Mouse (Mus musculus) brain, embryonic 14.5 days (tissue): ENCODE data around the gene Ppp1ca. TPM values are rescaled to one million over a fixed set of nuclear protein-coding genes. Genes with fewer than 3 reads are reported as not detected.

Experiments used
- DNase-seq: peaks from one replicate; pipeline ENCODE4 v3.0.0-alpha.2; 2011; ENCODE audit warnings: low read depth
- CTCF ChIP-seq: fragments of 200-500 bp; IDR thresholded peaks from 2 replicates; pipeline ENCODE4 v1.5.1; 2012; ENCODE audit warnings: inconsistent platforms, mild to moderate bottlenecking, moderate library complexity, borderline replicate concordance; ENCODE audit not compliant: insufficient read depth, insufficient read length; ENCODE audit errors: extremely low read depth
- POLR2A ChIP-seq: fragments of 200-500 bp; IDR thresholded peaks from 2 replicates; pipeline ENCODE4 v1.6.1; 2012; ENCODE audit warnings: mild to moderate bottlenecking, inconsistent platforms, borderline replicate concordance; ENCODE audit not compliant: poor library complexity, insufficient read depth, insufficient read length, severe bottlenecking; ENCODE audit errors: extremely low read depth
- polyA plus RNA-seq: library from polyadenylated mRNA; depleted of rRNA; stranded (reverse); fragments of >200 nt; gene quantifications from 2 replicates; pipeline ENCODE4 v1.2.3, GENCODE M21; 2012

Gene Ppp1ca
- polyA plus RNA-seq, 1 experiment = 426 TPM

DNA sequence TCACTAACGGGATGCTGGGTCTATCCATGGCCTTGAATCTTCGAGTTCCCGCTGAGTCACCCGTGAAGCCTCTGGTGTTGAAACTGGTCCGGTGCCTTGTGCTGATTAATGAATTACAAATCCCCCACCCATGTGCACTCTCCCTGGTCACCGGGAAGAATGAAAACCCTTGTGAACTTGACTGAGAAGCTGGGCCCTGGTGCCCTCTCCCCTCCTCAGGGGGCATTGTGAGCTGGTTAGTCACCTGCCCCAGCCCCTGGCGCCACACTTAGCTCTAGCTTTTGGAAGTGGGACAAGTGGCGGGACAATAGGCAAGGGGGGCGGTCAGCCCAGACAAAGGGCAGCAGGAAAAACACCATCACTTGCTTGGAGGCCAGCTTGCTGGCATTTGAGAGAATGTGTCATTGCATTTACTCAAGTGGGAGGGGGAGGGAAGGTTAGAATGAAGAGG, 21.7 kb downstream of the Ppp1ca start:
- TF ChIP-seq POLR2A (no peak), CTCF (no peak)
- DNase-seq = no peak

DNA sequence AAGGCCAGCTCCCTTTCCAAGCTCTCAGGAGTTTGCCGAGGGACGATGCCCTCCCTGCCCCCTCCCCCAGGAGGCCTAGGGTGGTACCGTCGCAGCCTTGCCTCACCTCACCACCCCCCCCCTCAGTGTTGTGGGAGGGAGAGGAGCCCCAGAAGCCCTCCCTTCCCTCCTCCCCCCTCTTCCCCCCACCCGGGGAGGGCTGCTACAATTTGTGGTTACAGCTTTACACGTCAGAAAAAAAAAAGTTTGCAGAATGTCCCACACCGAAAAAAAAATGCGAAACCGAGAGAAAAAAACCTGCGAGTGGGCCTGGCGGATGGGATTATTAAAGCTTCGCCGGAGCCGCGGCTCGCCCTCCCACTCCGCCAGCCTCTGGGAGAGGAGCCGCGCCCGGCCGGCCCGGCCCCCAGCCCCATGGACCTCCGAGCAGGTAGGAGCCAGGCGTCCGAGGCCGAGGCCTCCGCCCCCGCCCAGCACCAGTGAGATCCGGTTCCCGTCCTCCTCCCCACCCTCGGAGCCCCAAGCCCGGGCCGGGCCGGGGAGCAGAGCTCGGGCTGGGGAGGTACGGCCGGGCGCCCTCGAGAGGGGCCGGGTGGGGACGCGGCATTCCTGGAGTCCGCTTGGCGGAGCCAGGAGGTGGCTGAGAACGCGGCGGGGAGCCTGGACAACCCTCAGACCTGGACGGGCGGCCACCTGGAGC, 22.4 kb downstream of the Ppp1ca start, which contains the start of the genes Clcf1 and AC109138.7:
TSS of gene Clcf1 (plus strand) at position 168 of the 700 bp plus-strand sequence.
TSS of gene AC109138.7 (plus strand) at position 287 of the 700 bp plus-strand sequence.
- DNase-seq = no peak

DNA sequence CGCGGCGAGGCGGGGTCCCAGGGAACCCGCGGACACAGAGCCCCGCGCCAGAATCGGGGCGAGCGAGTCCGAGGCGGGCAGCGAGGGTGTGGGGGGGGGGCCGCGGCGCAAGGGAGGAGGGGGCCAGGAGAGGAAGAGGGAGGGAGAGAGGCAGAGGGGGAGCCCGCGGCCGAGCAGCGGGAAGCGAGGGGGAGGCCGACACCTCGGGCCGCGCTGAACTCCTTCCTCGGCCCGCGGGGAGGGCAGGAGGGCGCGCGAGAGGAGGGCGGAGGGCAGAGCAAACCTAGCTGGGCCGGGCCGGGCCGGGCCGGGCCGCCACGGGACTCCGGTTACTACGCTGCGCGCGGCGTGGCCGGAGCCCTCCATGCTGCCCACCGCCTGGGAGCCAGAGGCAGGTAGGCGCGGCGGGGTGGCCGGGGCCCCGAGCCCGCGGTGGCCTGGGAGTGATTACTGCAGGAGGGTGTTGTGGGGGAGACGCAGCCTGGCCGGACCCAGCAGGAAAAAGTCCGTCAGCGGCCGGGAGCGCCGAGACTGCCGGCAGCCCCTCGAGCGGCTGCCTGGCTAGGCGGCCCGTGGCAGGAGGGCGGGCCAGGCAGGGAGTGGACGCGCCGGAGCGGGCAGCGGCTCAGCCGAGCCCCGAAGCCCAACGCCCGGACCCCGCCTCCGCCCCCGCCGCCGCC, 23.0 kb downstream of the Ppp1ca start:
- TF ChIP-seq POLR2A = no peak
- no peak for TF ChIP-seq CTCF
- DNase-seq = no peak

More for the DNA sequence above, 22.4 kb downstream of the Ppp1ca start, which contains the start of the genes Clcf1 and AC109138.7:
- TF ChIP-seq POLR2A (no peak), CTCF (no peak)

DNA sequence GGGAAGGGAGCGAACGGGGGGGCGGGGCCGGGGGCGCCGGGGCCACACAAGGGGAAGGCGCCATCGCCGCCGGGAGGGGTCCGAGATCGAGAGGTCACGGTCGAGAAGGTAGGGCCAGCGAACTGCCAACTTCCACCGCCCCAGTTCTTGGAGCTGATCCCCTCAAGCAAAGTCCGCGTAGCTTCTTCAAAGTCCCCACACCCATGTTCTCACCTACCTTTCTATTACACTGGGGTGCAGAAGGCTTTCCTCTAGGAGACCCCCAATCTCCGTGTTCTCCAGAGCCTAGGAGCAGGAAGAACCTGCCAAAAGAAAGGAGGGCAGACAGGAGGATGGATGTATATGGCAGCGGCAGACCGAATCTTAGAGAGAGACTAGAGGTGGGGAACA, 23.6 kb downstream of the Ppp1ca start:
- DNase-seq = no peak
- no peak for TF ChIP-seq POLR2A
- TF ChIP-seq CTCF = no peak

DNA sequence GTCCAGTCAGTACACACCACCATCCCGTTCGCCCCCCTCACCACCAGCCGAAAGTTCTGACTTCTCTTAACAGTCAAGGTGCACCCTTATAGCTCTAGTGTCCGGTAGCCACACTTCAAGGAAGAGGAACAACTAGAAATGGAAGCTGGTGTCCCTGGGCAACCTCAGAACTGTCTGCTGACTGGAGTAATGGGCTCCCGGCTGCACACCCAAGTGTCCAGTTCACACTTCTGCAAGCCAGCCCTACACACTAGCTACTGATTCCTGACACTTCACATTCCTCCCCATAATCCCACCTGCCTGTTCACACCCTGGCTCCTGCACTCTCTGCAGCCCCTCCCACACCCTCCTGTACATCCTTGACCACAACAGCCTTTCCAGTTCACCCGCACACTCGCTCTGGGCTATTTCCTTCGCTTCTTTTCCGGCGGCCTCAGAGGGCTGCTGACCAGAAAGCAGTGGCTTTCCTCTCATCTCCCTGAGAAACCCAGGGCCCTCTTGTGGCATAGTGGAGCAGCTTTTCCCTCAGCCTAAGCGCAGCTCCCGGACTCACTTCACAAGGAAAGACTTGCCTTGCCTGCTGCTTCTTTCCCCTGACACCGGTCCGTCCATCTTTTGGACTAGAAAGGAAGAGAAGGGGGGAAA, 24.3 kb downstream of the Ppp1ca start:
- TF ChIP-seq POLR2A (no peak), CTCF (peak; percentile 53; the same call in 1 of the 2 replicates)
- DNase-seq = peak; percentile 62

DNA sequence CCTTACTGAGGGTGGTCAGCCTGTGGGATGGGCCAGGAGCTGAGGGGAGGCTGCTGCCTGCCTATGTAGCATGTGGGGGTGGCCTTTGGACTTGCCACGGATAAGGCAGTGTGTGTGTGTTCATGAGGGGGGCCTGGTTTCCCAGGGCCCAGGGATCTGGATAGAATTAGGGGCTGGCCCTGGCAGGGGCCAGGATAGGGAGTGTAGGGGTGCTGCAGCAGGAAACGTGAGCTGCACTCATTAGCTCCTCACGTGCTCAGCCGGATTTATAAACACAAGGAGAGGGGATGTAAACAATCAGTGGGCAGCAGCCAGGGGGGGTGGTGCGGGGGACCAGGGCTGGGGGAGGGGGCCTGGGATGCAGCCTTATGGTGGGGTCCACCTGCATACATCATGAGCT, 25.3 kb downstream of the Ppp1ca start:
- TF ChIP-seq CTCF = no peak
- TF ChIP-seq POLR2A = no peak
- no peak for DNase-seq

DNA sequence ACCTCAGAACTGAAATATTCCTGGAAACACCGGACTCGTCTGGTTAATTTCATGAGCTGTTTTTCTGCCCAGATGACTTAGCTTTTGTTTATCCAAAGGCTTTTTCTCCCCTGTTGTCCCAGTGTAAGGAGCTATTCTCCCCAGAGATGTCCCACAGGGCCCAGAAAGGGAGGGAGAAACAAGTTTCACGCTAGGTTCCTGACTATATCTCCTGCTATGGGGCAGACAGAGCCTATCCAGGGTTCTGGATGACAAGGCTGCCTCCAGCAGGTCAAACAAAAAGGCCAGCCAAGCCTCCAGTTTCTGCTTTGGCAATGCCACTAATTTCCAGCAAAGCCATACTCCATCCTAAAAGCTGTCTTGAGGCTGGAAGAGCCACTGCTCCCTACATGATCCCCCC, 26.0 kb downstream of the Ppp1ca start:
- no peak for TF ChIP-seq POLR2A
- TF ChIP-seq CTCF = no peak
- no peak for DNase-seq

DNA sequence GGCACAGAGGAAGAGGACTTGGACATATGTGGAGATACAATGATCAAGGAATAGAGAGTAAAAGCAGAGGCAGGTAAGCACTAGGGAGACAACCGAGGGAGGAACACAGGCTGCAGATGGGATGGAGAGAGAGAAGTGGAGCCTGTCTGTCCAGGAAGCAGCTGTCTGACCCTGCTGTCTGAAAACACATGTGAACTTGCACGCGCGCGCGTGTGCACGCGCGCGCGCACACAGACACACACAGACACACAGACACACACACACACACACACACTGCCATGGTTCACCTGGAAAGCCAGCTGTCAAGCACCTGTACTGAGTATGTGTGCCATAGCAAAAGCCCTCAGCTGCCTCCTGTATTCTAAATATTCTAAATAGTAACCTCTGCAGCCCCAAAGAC, 26.4 kb downstream of the Ppp1ca start:
- TF ChIP-seq CTCF (no peak), POLR2A (no peak)

DNA sequence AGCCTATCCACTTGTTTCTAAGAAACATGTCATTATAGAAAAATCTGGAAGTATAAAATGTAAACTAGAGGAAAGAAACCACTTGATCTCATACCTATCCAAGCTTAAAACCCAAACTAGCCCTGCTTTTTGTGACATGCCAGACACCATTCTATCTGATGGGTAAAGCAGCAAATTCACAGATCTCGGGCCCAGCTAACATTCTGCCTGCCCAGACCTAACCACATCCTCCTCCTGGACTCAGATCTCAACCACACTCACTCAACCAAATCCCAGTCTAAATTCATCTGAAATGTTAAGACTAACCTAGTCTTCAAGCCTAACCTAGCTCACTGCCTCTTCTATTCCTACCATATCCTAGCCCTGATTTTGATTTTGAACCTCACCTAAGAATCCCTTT, 26.9 kb downstream of the Ppp1ca start:
- TF ChIP-seq POLR2A = no peak
- no peak for TF ChIP-seq CTCF
- DNase-seq = no peak

More for the DNA sequence above, 26.4 kb downstream of the Ppp1ca start:
- DNase-seq = no peak

DNA sequence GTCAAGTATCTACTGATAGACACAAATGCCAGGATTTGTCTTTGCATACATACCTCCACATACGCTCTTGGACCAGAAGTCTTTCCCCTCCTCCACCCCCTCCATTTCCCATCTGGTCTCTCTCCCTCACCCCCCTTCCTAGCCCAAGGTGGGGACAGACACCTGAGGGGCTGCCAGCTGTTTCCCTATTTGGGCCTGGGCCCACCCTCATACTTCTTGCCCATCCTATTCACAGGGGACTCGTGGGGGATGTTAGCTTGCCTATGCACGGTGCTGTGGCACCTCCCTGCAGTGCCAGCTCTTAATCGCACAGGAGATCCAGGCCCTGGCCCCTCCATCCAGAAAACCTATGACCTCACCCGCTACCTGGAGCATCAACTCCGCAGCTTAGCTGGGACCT, 28.1 kb downstream of the Ppp1ca start:
- TF ChIP-seq CTCF (no peak), POLR2A (no peak)
- DNase-seq = no peak

DNA sequence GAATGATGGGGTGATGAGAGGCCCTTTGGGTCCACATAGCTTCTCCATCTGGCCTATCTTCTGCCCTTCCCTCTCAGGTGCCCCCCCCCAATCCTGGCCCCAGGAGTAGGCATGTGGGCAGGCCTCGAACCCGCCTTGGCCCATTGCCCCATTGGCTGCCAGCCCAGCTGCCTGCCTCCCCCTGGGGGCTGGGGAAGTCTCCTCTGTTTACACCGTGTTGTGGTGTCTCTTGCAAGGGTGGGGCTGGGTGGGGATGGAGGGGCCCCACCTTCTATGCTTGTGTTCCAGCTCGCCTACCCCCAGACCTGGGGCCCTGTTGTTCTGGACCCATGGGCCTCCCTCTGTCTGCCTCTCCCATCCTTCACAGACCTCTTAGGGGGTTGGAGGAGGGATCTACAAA, 28.6 kb downstream of the Ppp1ca start:
- no peak for TF ChIP-seq CTCF
- TF ChIP-seq POLR2A = no peak

More for the DNA sequence above, 28.6 kb downstream of the Ppp1ca start:
- DNase-seq = no peak
